Mouse (Mus musculus) hindbrain, embryonic 16.5 days (tissue): ENCODE measurements at regions not wholly inside any gene's neighbourhood (a gene's known extent, or its start where the extent isn't known, plus 50 kb on each side); places are given as distances from the start of the nearest gene placed in this dataset.

Source experiments
- ATAC-seq: fragments of 200-750 bp; cut with Nextera tagmentation; 2 replicates; pipeline ENCODE4 v1.8.0; 2017; ENCODE audit warnings: moderate TSS enrichment, moderate library complexity
- H3K27ac ChIP-seq: fragments of 300-500 bp; sonication (generic); 2 replicates; pipeline ENCODE4 v1.5.1; 2014; ENCODE audit warnings: low read depth, mild to moderate bottlenecking, control low read depth, low read length, moderate library complexity
- H3K27me3 ChIP-seq: fragments of 300-500 bp; sonication (generic); replicated peaks from 2 replicates; pipeline ENCODE4 v1.6.1; 2014; ENCODE audit warnings: low read length; ENCODE audit not compliant: control insufficient read depth, insufficient read depth
- H3K36me3 ChIP-seq: fragments of 300-500 bp; sonication (generic); 2 replicates; pipeline ENCODE4 v1.6.1; 2014; ENCODE audit warnings: mild to moderate bottlenecking, low read length, moderate library complexity, mixed read lengths; ENCODE audit not compliant: control insufficient read depth, insufficient read depth
- H3K4me1 ChIP-seq: fragments of 300-500 bp; sonication (generic); 2 replicates; pipeline ENCODE4 v1.6.1; 2014; ENCODE audit warnings: low read depth, low read length; ENCODE audit not compliant: control insufficient read depth, insufficient read depth
- H3K4me2 ChIP-seq: fragments of 300-500 bp; sonication (generic); 2 replicates; pipeline ENCODE4 v1.6.1; 2014; ENCODE audit warnings: mild to moderate bottlenecking, low read length, control low read depth, moderate library complexity
- H3K4me3 ChIP-seq: fragments of 300-500 bp; sonication (generic); 2 replicates; pipeline ENCODE4 v1.5.1; 2014; ENCODE audit warnings: mild to moderate bottlenecking, low read length, control low read depth, moderate library complexity
- H3K9ac ChIP-seq: fragments of 300-500 bp; sonication (generic); 2 replicates; pipeline ENCODE4 v1.6.1; 2014; ENCODE audit warnings: low read depth, mild to moderate bottlenecking, control low read depth, low read length, moderate library complexity
- H3K9me3 ChIP-seq: fragments of 300-500 bp; sonication (generic); 2 replicates; pipeline ENCODE4 v1.6.1; 2014; ENCODE audit warnings: mild to moderate bottlenecking, low read length, moderate library complexity; ENCODE audit not compliant: control insufficient read depth
- WGBS: fragments of 180-500 bp; shearing (Covaris S2); extraction: QIAGEN DNeasy Blood & Tissue Kit; methylation state at CpG from one replicate; pipeline ENCODE4 v1.1.7; 2014; 5-methylcytosine and 5-hydroxymethylcytosine counted together

GRCm38 (mm10) chr3:9347446-9347860 lies 262.4 kb downstream of the Zfp704 start:
- H3K36me3 ChIP-seq = no peaks in the 10 kb centered on the region
- no peaks in the 10 kb centered on the region for H3K9me3 ChIP-seq
- WGBS = 3% methylated on average over 15 of the region's 15 CpGs
- H3K4me2 ChIP-seq = peak overlapping the region; percentile 86
- H3K27me3 ChIP-seq = peaks cover 8% of the 10 kb centered on the region
- H3K9ac ChIP-seq = peak overlapping the region; percentile 64
- peak overlapping the region; percentile 12; the same call in 1 of the 2 replicates for H3K27ac ChIP-seq
- ATAC-seq = peak; percentile 90
- H3K4me1 ChIP-seq = peaks cover 11% of the 10 kb centered on the region
- H3K4me3 ChIP-seq = peak overlapping the region; percentile 53

- Histone ChIP-seq H3K9me3 (no peaks in the 10 kb centered on the region), H3K9ac (peak overlapping the region; percentile 64), H3K4me3 (peak overlapping the region; percentile 53), H3K36me3 (no peaks in the 10 kb centered on the region), H3K27ac (peak overlapping the region; percentile 12; the same call in 1 of the 2 replicates), H3K27me3 (peaks cover 8% of the 10 kb centered on the region), H3K4me1 (peaks cover 11% of the 10 kb centered on the region), H3K4me2 (peak overlapping the region; percentile 86)
- ATAC-seq = peak; percentile 78
- WGBS = under 1% methylated on average over 19 of the region's 27 CpGs
Measured at GRCm38 (mm10) chr3:9346857-9347445, 262.9 kb downstream of the Zfp704 start.

- Histone ChIP-seq H3K27ac (no peak overlapping the region), H3K4me2 (peak overlapping the region; percentile 86), H3K36me3 (no peaks in the 10 kb centered on the region), H3K27me3 (peaks cover 8% of the 10 kb centered on the region), H3K9ac (peak overlapping the region; percentile 64), H3K4me1 (peaks cover 12% of the 10 kb centered on the region), H3K4me3 (peak overlapping the region; percentile 53), H3K9me3 (no peaks in the 10 kb centered on the region)
- WGBS = 3% methylated on average over 13 of the region's 13 CpGs
- ATAC-seq = no peak
Measured at GRCm38 (mm10) chr3:9346356-9346755, 263.5 kb downstream of the Zfp704 start.

GRCm38 (mm10) chr3:9345885-9346284 lies 264.0 kb downstream of the Zfp704 start:
- no peaks in the 10 kb centered on the region for H3K9me3 ChIP-seq
- peak overlapping the region; percentile 86 for H3K4me2 ChIP-seq
- no peak overlapping the region for H3K9ac ChIP-seq
- no peaks in the 10 kb centered on the region for H3K36me3 ChIP-seq
- H3K4me3 ChIP-seq = peak overlapping the region; percentile 53; the same call in 1 of the 2 replicates
- no peak overlapping the region for H3K27ac ChIP-seq
- peaks cover 8% of the 10 kb centered on the region for H3K27me3 ChIP-seq
- ATAC-seq = no peak
- WGBS = 23% methylated on average over 9 of the region's 9 CpGs
- peaks cover 16% of the 10 kb centered on the region for H3K4me1 ChIP-seq

GRCm38 (mm10) chr3:9343586-9343985 lies 266.3 kb downstream of the Zfp704 start:
- Histone ChIP-seq H3K9me3 (no peaks in the 10 kb centered on the region), H3K27me3 (peaks cover 8% of the 10 kb centered on the region), H3K4me1 (peaks cover 20% of the 10 kb centered on the region), H3K9ac (no peak overlapping the region), H3K27ac (no peak overlapping the region), H3K4me2 (no peak overlapping the region), H3K36me3 (no peaks in the 10 kb centered on the region), H3K4me3 (no peak overlapping the region)
- no peak for ATAC-seq
- WGBS = 12% methylated on average over 4 of the region's 4 CpGs

- 84% methylated on average over 3 of the region's 3 CpGs for WGBS
- Histone ChIP-seq H3K9ac (no peak overlapping the region), H3K4me2 (no peak overlapping the region), H3K4me3 (no peak overlapping the region), H3K4me1 (peaks cover 13% of the 10 kb centered on the region), H3K36me3 (no peaks in the 10 kb centered on the region), H3K27me3 (peaks cover 8% of the 10 kb centered on the region), H3K9me3 (no peaks in the 10 kb centered on the region), H3K27ac (no peak overlapping the region)
- ATAC-seq = no peak
Measured at GRCm38 (mm10) chr3:9342167-9342566, 267.7 kb downstream of the Zfp704 start.

- no peaks in the 10 kb centered on the region for H3K9me3 ChIP-seq
- H3K27ac ChIP-seq = no peak overlapping the region
- H3K4me1 ChIP-seq = peaks cover 10% of the 10 kb centered on the region; the same call in 1 of the 2 replicates
- H3K4me2 ChIP-seq = no peak overlapping the region
- 48% methylated on average over 5 of the region's 5 CpGs for WGBS
- H3K36me3 ChIP-seq = no peaks in the 10 kb centered on the region
- no peak; the same call in 1 of the 2 replicates for ATAC-seq
- peaks cover 8% of the 10 kb centered on the region for H3K27me3 ChIP-seq
- no peak overlapping the region for H3K9ac ChIP-seq
- no peak overlapping the region for H3K4me3 ChIP-seq
Measured at GRCm38 (mm10) chr3:9341657-9342056, 268.2 kb downstream of the Zfp704 start.

- Histone ChIP-seq H3K4me2 (peak overlapping the region; percentile 84), H3K27ac (0 out of 2 replicates have a peak overlapping the region, but pooled peaks have one; percentile 61), H3K9me3 (no peaks in the 10 kb centered on the region), H3K9ac (no peak overlapping the region; the same call in 1 of the 2 replicates), H3K4me1 (peaks cover 9% of the 10 kb centered on the region; the same call in 1 of the 2 replicates), H3K4me3 (no peak overlapping the region), H3K36me3 (no peaks in the 10 kb centered on the region), H3K27me3 (peaks cover 8% of the 10 kb centered on the region)
- 30% methylated on average over 4 of the region's 4 CpGs for WGBS
- ATAC-seq = no peak
Measured at GRCm38 (mm10) chr3:9341244-9341643, 268.6 kb downstream of the Zfp704 start.

GRCm38 (mm10) chr3:9340788-9341187 lies 269.1 kb downstream of the Zfp704 start:
- H3K36me3 ChIP-seq = no peaks in the 10 kb centered on the region
- H3K27me3 ChIP-seq = peaks cover 8% of the 10 kb centered on the region
- peak; percentile 81 for ATAC-seq
- no peaks in the 10 kb centered on the region for H3K9me3 ChIP-seq
- peaks cover 9% of the 10 kb centered on the region; the same call in 1 of the 2 replicates for H3K4me1 ChIP-seq
- H3K4me3 ChIP-seq = peak overlapping the region; percentile 42
- H3K27ac ChIP-seq = peak overlapping the region; percentile 66
- peak overlapping the region; percentile 84 for H3K4me2 ChIP-seq
- peak overlapping the region; percentile 63 for H3K9ac ChIP-seq
- 2% methylated on average over 15 of the region's 15 CpGs for WGBS
